In genomic region chr12:12288586-12288985, GRCm38 (mm10) we compare ENCODE assay signal across 19 mouse cellular contexts. TPM values are rescaled to one million over a fixed set of nuclear protein-coding genes. Genes with fewer than 3 reads are reported as not detected.
DNase-seq lines count a peak whose midpoint lies in the region; ATAC-seq and TF ChIP-seq lines count a peak whose summit lies in the region.
"Had no signal": no experiment of that assay in that cellular context is flagged by ENCODE, and none has a peak within 500 bp of the region (broad histone marks: within the 10 kb centered on the region; RNA-seq: fewer than 3 reads in every experiment).

No protein-coding gene starts in this region.

- no peak overlapping the region for H3K4me3 ChIP-seq in forebrain, embryonic 13.5 days
- no peak overlapping the region for H3K4me3 ChIP-seq in forebrain, embryonic 10.5 days
- H3K4me3 ChIP-seq in left cerebral cortex, adult 2 months, result no peak overlapping the region
- H3K4me3 ChIP-seq in hindbrain, embryonic 16.5 days (ENCODE audit: low read length), result no peak overlapping the region
- no peak overlapping the region for H3K4me3 ChIP-seq in neural tube, embryonic 15.5 days (replicated peaks)
- H3K4me3 ChIP-seq: heart, embryonic 13.5 days; limb, embryonic 15.5 days; liver, embryonic 15.5 days had no signal

- H3K4me1 ChIP-seq in forebrain, embryonic 13.5 days, result peaks cover 35% of the 10 kb centered on the region
- H3K4me1 ChIP-seq in forebrain, embryonic 10.5 days, result peaks cover 22% of the 10 kb centered on the region
- peaks cover 40% of the 10 kb centered on the region for H3K4me1 ChIP-seq in hindbrain, embryonic 16.5 days (ENCODE audit: control insufficient read depth, insufficient read depth, low read depth, low read length)
- H3K4me1 ChIP-seq in neural tube, embryonic 15.5 days, result peaks cover 53% of the 10 kb centered on the region

- no peak overlapping the region for H3K4me2 ChIP-seq in forebrain, embryonic 13.5 days
- no peak overlapping the region for H3K4me2 ChIP-seq in hindbrain, embryonic 16.5 days (ENCODE audit: low read length)
- H3K4me2 ChIP-seq in neural tube, embryonic 15.5 days, result no peak overlapping the region
- H3K4me2 ChIP-seq: limb, embryonic 15.5 days; liver, embryonic 15.5 days had no signal

- no peak overlapping the region for H3K9ac ChIP-seq in forebrain, embryonic 13.5 days
- no peak overlapping the region for H3K9ac ChIP-seq in hindbrain, embryonic 16.5 days (ENCODE audit: low read depth, low read length)
- no peak overlapping the region for H3K9ac ChIP-seq in neural tube, embryonic 15.5 days (replicated peaks)
- H3K9ac ChIP-seq: heart, embryonic 13.5 days; limb, embryonic 15.5 days; liver, embryonic 15.5 days had no signal

- H3K27ac ChIP-seq in forebrain, embryonic 13.5 days, result peak overlapping the region; percentile 95
- H3K27ac ChIP-seq in forebrain, embryonic 10.5 days, result no peak overlapping the region
- peak overlapping the region; percentile 85; the same call in 1 of the 2 replicates for H3K27ac ChIP-seq in left cerebral cortex, adult 2 months
- peak overlapping the region; percentile 83 for H3K27ac ChIP-seq in hindbrain, embryonic 16.5 days (ENCODE audit: low read depth, low read length)
- peak overlapping the region; percentile 88 for H3K27ac ChIP-seq in neural tube, embryonic 15.5 days (replicated peaks)
- H3K27ac ChIP-seq: limb, embryonic 15.5 days; liver, embryonic 15.5 days had no signal

- intact Hi-C loops in left cerebral cortex, adult 2 months (cut with DNase I), result no loop called here
- intact Hi-C loops in left cerebral cortex, postnatal 36 days (cut with DNase I), result no loop called here

- TF ChIP-seq CTCF in left cerebral cortex, adult 2 months (IDR thresholded peaks at IDR 0.05), result no peak

- no peaks in the 10 kb centered on the region for H3K9me3 ChIP-seq in forebrain, embryonic 13.5 days (replicated peaks)
- H3K9me3 ChIP-seq in forebrain, embryonic 10.5 days, result no peaks in the 10 kb centered on the region
- no peaks in the 10 kb centered on the region for H3K9me3 ChIP-seq in hindbrain, embryonic 16.5 days (ENCODE audit: control insufficient read depth, low read length)
- no peaks in the 10 kb centered on the region for H3K9me3 ChIP-seq in neural tube, embryonic 15.5 days (replicated peaks)
- H3K9me3 ChIP-seq: G1E; heart, embryonic 13.5 days; limb, embryonic 15.5 days; liver, embryonic 15.5 days had no signal

- DNase-seq in forebrain, embryonic 10.5 days (ENCODE audit: extremely low spot score, low spot score), result no peak
- DNase-seq in left cerebral cortex, adult 2 months (ENCODE audit: extremely low spot score in 1 of 2, low spot score in 2 of 2), result no peak
- DNase-seq in left cerebral cortex, postnatal 36 days (ENCODE audit: low spot score in 2 of 2), result no peak
- no peak for DNase-seq in kidney, postnatal 36 days
- DNase-seq: adrenal gland, postnatal 10 days; cerebellum, adult 18-20 months; heart, adult 18-20 months; kidney, postnatal 4 days; spleen, adult 18-20 months; thymus, postnatal 36 days had no signal

- no peaks in the 10 kb centered on the region for H3K27me3 ChIP-seq in forebrain, embryonic 13.5 days
- no peaks in the 10 kb centered on the region for H3K27me3 ChIP-seq in forebrain, embryonic 10.5 days (ENCODE audit: poor library complexity, severe bottlenecking)
- H3K27me3 ChIP-seq in hindbrain, embryonic 16.5 days (replicated peaks; ENCODE audit: control insufficient read depth, insufficient read depth, low read length), result no peaks in the 10 kb centered on the region
- no peaks in the 10 kb centered on the region for H3K27me3 ChIP-seq in neural tube, embryonic 15.5 days (replicated peaks)
- H3K27me3 ChIP-seq: heart, embryonic 13.5 days; limb, embryonic 15.5 days; liver, embryonic 15.5 days had no signal

- no peaks in the 10 kb centered on the region for H3K36me3 ChIP-seq in forebrain, embryonic 13.5 days (ENCODE audit: poor library complexity, severe bottlenecking)
- no peaks in the 10 kb centered on the region for H3K36me3 ChIP-seq in forebrain, embryonic 10.5 days (replicated peaks)
- no peaks in the 10 kb centered on the region for H3K36me3 ChIP-seq in hindbrain, embryonic 16.5 days (ENCODE audit: control insufficient read depth, insufficient read depth, low read length)
- H3K36me3 ChIP-seq in neural tube, embryonic 15.5 days, result no peaks in the 10 kb centered on the region
- H3K36me3 ChIP-seq: G1E; heart, embryonic 13.5 days; limb, embryonic 15.5 days; liver, embryonic 15.5 days had no signal

- 87% methylated on average over 1 of the region's 1 CpGs for WGBS in forebrain, embryonic 13.5 days
- WGBS in forebrain, embryonic 10.5 days, result 100% methylated on average over 1 of the region's 1 CpGs
- 70% methylated on average over 1 of the region's 1 CpGs for WGBS in hindbrain, embryonic 16.5 days
- WGBS in neural tube, embryonic 15.5 days, result 81% methylated on average over 1 of the region's 1 CpGs

- no peak for ATAC-seq in forebrain, embryonic 13.5 days
- ATAC-seq in hindbrain, embryonic 16.5 days, result no peak
- no peak for ATAC-seq in neural tube, embryonic 15.5 days (ENCODE audit: low FRiP score)
- ATAC-seq: activated CD4-positive, CD25-positive, alpha-beta regulatory T cell, adult 4 months; lung, postnatal 0 days had no signal

RNA-seq across cellular contexts. Expression of gene Fam49a, which starts 26.6 kb away (rescaled TPM):
- polyA plus RNA-seq in forebrain, embryonic 13.5 days (2015; fragmentation: Nextera tagmentation; extraction: Ambion mirVana), result 45.9 and 55.0 TPM in 2 replicates
- polyA plus RNA-seq in forebrain, embryonic 10.5 days (2016; fragmentation: Nextera tagmentation; extraction: Ambion mirVana), result 5.3 and 6.3 TPM in 2 replicates
- total RNA-seq in left cerebral cortex, adult 2 months (2021), result 100 to 1,000 TPM; 174 to 176 TPM
- total RNA-seq in left cerebral cortex, postnatal 36 days (2021), result 100 to 1,000 TPM; 185 to 197 TPM
- 61.9 and 65.1 TPM in 2 replicates for polyA plus RNA-seq in hindbrain, embryonic 16.5 days (2015; fragmentation: Nextera tagmentation; extraction: Ambion mirVana)
- 58.2 and 59.1 TPM in 2 replicates for polyA plus RNA-seq in neural tube, embryonic 15.5 days (2015; fragmentation: Nextera tagmentation; extraction: Ambion mirVana)
- polyA plus RNA-seq: G1E had no signal
